Mouse (Mus musculus): ENCODE results near the gene Gm45062.

DNA sequence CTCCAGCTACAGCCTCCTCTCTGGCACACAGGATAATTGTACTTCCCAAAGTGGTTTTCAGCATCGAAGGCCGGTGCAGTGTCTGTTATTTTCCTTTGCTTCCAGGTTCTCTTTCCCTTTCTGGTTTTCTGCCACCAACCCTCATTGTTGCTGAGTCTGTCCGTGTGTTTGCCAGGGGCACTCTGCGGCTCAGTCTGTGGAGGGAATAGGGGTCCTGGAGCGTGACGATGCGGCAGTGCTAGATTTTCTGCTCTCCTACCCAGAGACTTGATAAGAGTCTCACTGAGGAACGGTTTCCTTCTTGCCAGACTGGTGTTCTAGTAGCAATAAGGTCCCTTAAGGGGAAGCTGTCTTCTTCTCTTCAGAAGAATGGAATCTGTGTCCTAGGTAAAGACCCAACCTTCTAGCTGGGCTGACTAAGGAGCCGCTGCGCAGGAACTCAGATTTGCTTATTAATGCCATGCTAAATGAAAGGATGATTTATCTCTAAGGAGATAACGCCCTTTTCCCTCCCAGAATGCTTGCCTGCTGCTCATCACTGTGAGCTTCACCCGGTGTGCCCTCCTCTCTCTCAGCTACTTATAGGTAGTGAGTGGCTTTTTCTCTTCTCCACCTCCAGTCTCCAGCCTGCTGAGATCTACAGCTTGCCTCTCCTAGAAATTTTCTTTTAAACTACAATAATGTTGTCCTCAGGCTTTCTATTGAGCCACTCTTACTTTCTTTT is 104.9 kb downstream of the Gm45062 start:
- no peak for TF ChIP-seq CTCF (IDR thresholded peaks at IDR 0.05 in 2 of 3, conservative IDR thresholded peaks at IDR 0.05 in 1 of 3; ENCODE audit: control insufficient read depth in 1 of 3, insufficient read depth in 1 of 3, low read depth in 2 of 3, low read length in 3 of 3, poor library complexity in 1 of 3, severe bottlenecking in 1 of 3)
- no peak for TF ChIP-seq MYC (IDR thresholded peaks at IDR 0.05; ENCODE audit: low read depth, low read length)
- TF ChIP-seq KAT2A (conservative IDR thresholded peaks at IDR 0.05; ENCODE audit: low read depth, low read length) = no peak
- TF ChIP-seq ZNF384 (IDR thresholded peaks at IDR 0.05; ENCODE audit: low read depth, low read length) = no peak
- TF ChIP-seq HCFC1 (IDR thresholded peaks at IDR 0.05; ENCODE audit: low read depth, low read length) = no peak
- no peak for TF ChIP-seq USF1 (IDR thresholded peaks at IDR 0.05; ENCODE audit: low read depth, low read length)
- no peak for TF ChIP-seq EP300 (IDR thresholded peaks at IDR 0.05; ENCODE audit: low read depth in 1 of 2, low read length in 2 of 2)
- TF ChIP-seq TCF12 (IDR thresholded peaks at IDR 0.05; ENCODE audit: low read depth, low read length) = no peak
- TF ChIP-seq POLR2AphosphoS2 (IDR thresholded peaks at IDR 0.05; ENCODE audit: low read length) = no peak
- no peak for TF ChIP-seq MAFK (IDR thresholded peaks at IDR 0.05; ENCODE audit: borderline replicate concordance, low read depth, low read length)
- no peak for TF ChIP-seq POLR2A (IDR thresholded peaks at IDR 0.05; ENCODE audit: control insufficient read depth in 1 of 2, insufficient read depth in 1 of 2, low read depth in 1 of 2, low read length in 2 of 2, poor library complexity in 1 of 2)
